Mouse (Mus musculus) liver, postnatal 0 days (tissue): ENCODE data around the gene Vars. TPM values are rescaled to one million over a fixed set of nuclear protein-coding genes. Genes with fewer than 3 reads are reported as not detected.
"Not testable (repeated sequence)": the region's sequence is repeated elsewhere in the genome, so short reads cannot be mapped to it uniquely, and the experiment has no call there.

Experiments used
- ATAC-seq: fragments of 200-750 bp; cut with Nextera tagmentation; 2 replicates; pipeline ENCODE4 v1.8.0; 2017; ENCODE audit warnings: mild to moderate bottlenecking, moderate library complexity
- DNase-seq: peaks from one replicate; pipeline ENCODE4 v3.0.0-alpha.2; 2016
- H3K27ac ChIP-seq: fragments of 300-500 bp; sonication (generic); 2 replicates; pipeline ENCODE4 v1.5.1; 2014; ENCODE audit warnings: antibody characterized with exemption, moderate library complexity, mild to moderate bottlenecking, low read depth
- H3K27me3 ChIP-seq: fragments of 300-500 bp; sonication (generic); 2 replicates; pipeline ENCODE4 v1.6.1; 2014; ENCODE audit warnings: low read length, control low read depth, mixed read lengths; ENCODE audit not compliant: insufficient read depth
- H3K36me3 ChIP-seq: fragments of 300-500 bp; sonication (generic); replicated peaks from 2 replicates; pipeline ENCODE4 v1.6.1; 2014; ENCODE audit warnings: mild to moderate bottlenecking, control low read depth, low read length, moderate library complexity, mixed read lengths; ENCODE audit not compliant: insufficient read depth
- H3K4me1 ChIP-seq: fragments of 300-500 bp; sonication (generic); 2 replicates; pipeline ENCODE4 v1.6.1; 2014; ENCODE audit warnings: antibody characterized with exemption, mild to moderate bottlenecking, control low read depth; ENCODE audit not compliant: insufficient read depth
- H3K4me2 ChIP-seq: fragments of 300-500 bp; sonication (generic); 2 replicates; pipeline ENCODE4 v1.6.1; 2014; ENCODE audit warnings: low read depth, mild to moderate bottlenecking, low read length, moderate library complexity, mixed read lengths
- H3K4me3 ChIP-seq: fragments of 300-500 bp; sonication (generic); 2 replicates; pipeline ENCODE4 v1.5.1; 2014; ENCODE audit warnings: low read depth, low read length
- H3K9ac ChIP-seq: fragments of 300-500 bp; sonication (generic); replicated peaks from 2 replicates; pipeline ENCODE4 v1.6.1; 2014; ENCODE audit warnings: mild to moderate bottlenecking, moderate library complexity
- H3K9me3 ChIP-seq: fragments of 300-500 bp; sonication (generic); 2 replicates; pipeline ENCODE4 v1.6.1; 2016; ENCODE audit warnings: mild to moderate bottlenecking, control low read depth, low read length, mixed read lengths
- CTCF ChIP-seq: sonication (generic); IDR thresholded peaks from 2 replicates; pipeline ENCODE4 v1.5.1; 2016; ENCODE audit warnings: antibody characterized with exemption, low read depth
- EP300 ChIP-seq: IDR thresholded peaks from 2 replicates; pipeline ENCODE4 v1.6.1; 2016; ENCODE audit warnings: antibody characterized with exemption, low read depth, mild to moderate bottlenecking
- WGBS: fragments of 180-500 bp; shearing (Covaris S2); extraction: QIAGEN DNeasy Blood & Tissue Kit; methylation state at CpG from one replicate; pipeline ENCODE4 v1.1.7; 2014; ENCODE audit not compliant: insufficient replicate concordance; 5-methylcytosine and 5-hydroxymethylcytosine counted together
- polyA plus RNA-seq: library from polyadenylated mRNA; unstranded; fragments of >200 nt; fragmentation: Nextera tagmentation; extraction: Ambion mirVana; gene quantifications from 2 replicates; pipeline ENCODE4 v1.2.1, GENCODE M21; 2015

Gene Vars
- polyA plus RNA-seq, 1 experiment from 2014 or later: 43.8 TPM

DNA sequence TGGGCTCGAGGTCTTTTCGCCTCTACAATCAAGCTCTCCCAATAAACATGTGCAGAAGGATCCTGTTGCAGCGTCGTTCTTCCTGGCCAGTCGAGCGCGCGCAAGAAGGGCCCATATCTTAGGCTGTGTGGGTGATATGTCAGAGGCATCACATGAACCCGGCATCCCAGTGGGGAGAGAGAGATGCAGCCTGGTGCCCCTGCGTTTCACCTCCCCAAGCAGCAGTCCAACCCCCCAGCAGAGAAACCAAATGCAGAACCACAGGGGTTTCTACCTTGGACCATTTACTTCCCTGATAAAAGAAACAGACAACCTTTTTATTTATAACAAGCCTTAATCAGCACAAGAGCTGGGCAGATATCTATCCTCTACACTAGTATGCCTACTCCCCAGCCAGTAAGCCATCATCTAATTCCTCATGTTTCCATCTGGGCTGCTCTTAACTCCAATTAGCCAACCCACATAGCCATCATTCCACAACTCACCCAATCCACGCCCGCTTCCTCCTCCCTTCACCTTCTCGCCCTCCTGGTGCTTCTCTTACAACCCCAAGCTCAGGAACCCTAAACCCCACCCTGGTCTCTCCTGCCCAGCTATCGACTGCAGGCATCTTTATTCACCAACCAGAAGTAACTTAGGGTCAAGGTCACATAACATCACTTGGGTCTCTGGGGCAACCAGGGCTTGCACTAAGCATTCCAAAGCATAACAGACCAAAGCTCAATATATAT, 4.2 kb upstream of the Vars start:
- Histone ChIP-seq H3K4me3 (peak overlapping the region; percentile 85), H3K4me2 (peak overlapping the region; percentile 75), H3K9ac (peak overlapping the region; percentile 17), H3K4me1 (peaks cover 30% of the 10 kb centered on the region), H3K27ac (peak overlapping the region; percentile 1), H3K36me3 (peaks cover 19% of the 10 kb centered on the region), H3K9me3 (no peaks in the 10 kb centered on the region), H3K27me3 (no peaks in the 10 kb centered on the region)
- ATAC-seq (no peak), DNase-seq (peak; percentile 22)
- no peak for TF ChIP-seq CTCF
- 0 out of 2 replicates have a peak, but pooled peaks have one; percentile 8 for TF ChIP-seq EP300
- WGBS: 76% methylated on average over 12 of the region's 14 CpGs

DNA sequence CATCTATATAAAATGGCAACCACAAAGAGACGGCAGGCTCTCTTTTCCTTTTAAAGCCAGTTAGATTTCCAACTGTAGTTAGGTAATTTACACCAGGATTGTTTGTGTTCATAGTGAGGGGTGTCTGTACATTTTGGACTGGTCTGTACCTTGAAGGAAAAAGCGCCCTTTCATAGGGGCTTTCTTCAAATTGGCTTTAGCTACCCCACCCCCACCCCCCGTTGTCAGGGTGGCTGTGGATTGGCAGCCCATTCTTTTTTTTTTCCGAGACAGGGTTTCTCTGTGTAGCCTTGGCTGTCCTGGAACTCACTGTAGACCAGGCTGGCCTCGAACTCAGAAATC, 3.7 kb upstream of the Vars start:
- TF ChIP-seq CTCF (no peak), EP300 (0 out of 2 replicates have a peak, but pooled peaks have one; percentile 1)
- Histone ChIP-seq H3K27me3 (no peaks in the 10 kb centered on the region), H3K4me1 (peaks cover 32% of the 10 kb centered on the region), H3K27ac (peak overlapping the region; percentile 1; the same call in 1 of the 2 replicates), H3K9ac (peak overlapping the region; percentile 17), H3K4me3 (peak overlapping the region; percentile 85), H3K4me2 (peak overlapping the region; percentile 75), H3K9me3 (no peaks in the 10 kb centered on the region), H3K36me3 (peaks cover 19% of the 10 kb centered on the region)
- 73% methylated on average over 5 of the region's 5 CpGs for WGBS
- DNase-seq: no peak
- no peak for ATAC-seq

DNA sequence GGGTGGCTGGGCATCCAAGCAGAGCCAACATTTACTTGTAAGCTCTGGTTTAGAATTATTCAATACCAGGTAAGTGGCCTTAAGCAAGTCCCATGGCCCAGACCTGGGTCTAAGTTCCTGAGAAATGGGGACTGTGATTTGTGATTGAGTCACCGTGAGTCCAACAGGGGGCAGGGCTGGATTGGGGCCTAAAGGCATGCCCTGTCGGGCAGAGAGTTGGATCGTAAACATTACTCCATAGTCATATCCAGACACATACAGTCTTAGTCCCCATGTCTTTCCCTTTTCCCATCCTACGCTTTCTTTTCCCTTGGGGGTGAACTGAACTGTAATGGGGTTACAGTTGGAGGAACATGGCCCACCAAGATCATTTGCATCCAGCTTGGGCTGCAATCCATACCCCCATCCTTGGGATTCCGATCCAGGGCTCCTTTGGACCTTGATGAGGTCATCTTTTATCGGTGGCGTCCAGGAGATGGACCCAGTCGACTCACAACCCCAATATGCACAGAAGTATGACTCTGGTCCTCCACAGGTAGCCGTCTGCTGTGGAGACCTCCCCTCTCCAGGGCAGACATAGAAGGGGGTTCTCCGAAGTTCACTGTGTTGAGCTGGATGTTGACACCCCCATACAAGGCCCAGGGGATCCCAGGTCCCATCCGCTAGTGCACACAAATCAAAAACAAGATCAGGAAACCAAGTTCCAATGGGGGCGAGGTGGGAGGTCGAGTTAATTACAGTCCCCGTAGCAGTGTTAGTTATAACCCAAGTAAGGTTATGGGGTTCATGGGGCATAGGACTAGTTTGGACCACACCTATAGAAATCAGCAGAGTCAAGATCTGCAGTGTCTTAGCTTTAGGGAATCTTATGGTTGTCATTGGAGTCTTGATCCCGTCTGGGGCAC, 2.0 kb upstream of the Vars start:
- Histone ChIP-seq H3K27me3 (no peaks in the 10 kb centered on the region), H3K36me3 (peaks cover 22% of the 10 kb centered on the region), H3K4me3 (peak overlapping the region; percentile 85), H3K4me2 (peak overlapping the region; percentile 75), H3K9ac (peak overlapping the region; percentile 82), H3K4me1 (peaks cover 48% of the 10 kb centered on the region), H3K27ac (peak overlapping the region; percentile 98), H3K9me3 (no peaks in the 10 kb centered on the region)
- no peak for TF ChIP-seq EP300
- TF ChIP-seq CTCF: peak; percentile 37
- 67% methylated on average over 15 of the region's 15 CpGs for WGBS
- peak; percentile 35 for DNase-seq
- ATAC-seq: no peak

DNA sequence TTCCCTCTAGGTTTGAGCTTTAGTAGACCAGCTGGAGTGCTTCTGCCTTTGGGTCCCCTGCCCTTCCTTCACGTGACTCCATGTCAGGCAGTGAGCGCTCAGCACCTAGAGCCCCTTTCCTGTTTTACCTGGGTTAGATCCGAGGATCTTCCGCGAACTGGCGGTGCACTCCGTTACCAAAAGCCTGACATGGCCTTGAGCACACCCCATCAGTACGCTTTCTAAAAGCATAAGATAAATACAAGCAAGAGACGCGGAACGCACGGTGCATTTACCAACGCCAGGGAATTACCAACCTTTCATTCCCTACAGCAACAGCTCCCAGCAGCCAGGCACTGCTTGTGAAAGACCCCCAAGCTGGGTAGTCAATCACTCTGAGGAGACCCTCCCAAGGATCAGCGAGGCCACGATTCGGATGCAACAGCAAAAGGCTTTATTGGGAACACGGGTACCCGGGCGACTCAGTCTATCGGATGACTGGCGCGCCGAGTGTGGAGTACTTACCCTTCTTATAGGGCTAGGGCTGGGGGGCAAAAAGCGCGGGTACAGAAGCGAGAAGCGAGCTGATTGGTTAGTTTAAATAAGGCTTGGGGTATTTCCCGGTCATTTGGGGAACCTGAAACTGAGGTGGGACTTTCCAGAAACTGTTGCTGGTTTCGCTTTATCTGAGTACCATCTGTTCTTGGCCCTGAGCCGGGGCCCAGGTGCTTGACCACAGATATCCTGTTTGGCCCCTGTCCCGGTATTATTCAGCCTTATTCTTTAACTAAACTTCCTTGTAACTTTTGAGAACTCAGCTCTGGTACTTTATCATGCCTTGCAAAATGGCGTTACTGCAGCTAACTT, 693 bp upstream of the Vars start:
- Histone ChIP-seq H3K4me3 (peak overlapping the region; percentile 85), H3K4me2 (peak overlapping the region; percentile 75), H3K27ac (peak overlapping the region; percentile 98), H3K4me1 (peaks cover 48% of the 10 kb centered on the region), H3K36me3 (peaks cover 34% of the 10 kb centered on the region), H3K9ac (peak overlapping the region; percentile 82)
- not testable (repeated sequence) for H3K9me3 ChIP-seq, H3K27me3 ChIP-seq
- WGBS: 4% methylated on average over 29 of the region's 32 CpGs
- DNase-seq (peak; percentile 66), ATAC-seq (peak; percentile 46)
- TF ChIP-seq EP300: peak; percentile 85

DNA sequence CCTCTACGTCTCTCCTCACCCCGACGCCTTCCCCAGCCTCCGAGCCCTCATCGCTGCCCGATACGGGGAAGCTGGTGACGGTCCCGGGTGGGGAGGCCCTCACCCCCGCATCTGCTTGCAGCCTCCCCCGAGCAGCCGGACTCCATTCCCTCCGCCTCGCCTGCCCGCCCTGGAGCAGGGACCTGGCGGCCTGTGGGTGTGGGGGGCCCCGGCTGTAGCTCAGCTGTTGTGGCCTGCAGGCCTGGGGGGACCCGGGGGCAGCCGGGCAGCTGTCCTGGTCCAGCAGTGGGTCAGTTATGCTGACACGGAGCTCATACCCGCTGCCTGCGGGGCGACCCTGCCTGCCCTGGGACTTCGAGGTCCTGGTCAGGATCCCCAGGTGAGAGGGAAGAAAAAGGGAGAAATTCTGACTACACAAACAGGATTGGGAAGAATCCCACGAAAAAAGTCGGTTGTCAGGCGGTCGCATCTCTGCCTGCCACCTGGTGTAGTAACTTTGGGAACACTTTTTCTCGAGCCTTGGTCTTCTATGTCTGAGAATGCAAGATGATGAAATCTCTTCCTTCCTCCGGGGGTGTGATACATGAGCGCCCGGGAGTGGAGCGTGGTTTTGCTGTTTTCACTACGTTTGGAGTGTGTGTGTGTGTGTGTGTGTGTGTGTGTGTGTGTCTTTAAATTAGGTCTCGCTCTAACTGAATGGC, 815 bp downstream of the Vars start:
- Histone ChIP-seq H3K4me3 (peak overlapping the region; percentile 85), H3K9ac (peak overlapping the region; percentile 76), H3K27me3 (no peaks in the 10 kb centered on the region), H3K27ac (peak overlapping the region; percentile 98), H3K4me1 (peaks cover 46% of the 10 kb centered on the region), H3K4me2 (peak overlapping the region; percentile 75), H3K9me3 (no peaks in the 10 kb centered on the region), H3K36me3 (peaks cover 45% of the 10 kb centered on the region)
- ATAC-seq (peak; percentile 16), DNase-seq (peak; percentile 50)
- TF ChIP-seq CTCF (no peak), EP300 (no peak)
- whole genome bisulfite sequencing: 0% methylated on average over 35 of the region's 35 CpGs
